Mouse (Mus musculus): ENCODE data around the gene Eif2d.

Gene Eif2d

GRCm38 (mm10) chr1:131153018-131153629 is at the start of gene Eif2d:
Eif2d (plus strand) TSS chr1:131153181.
- DNase-seq, result peak; percentile 85

- DNase-seq, result no peak
Observed at GRCm38 (mm10) chr1:131103776-131104424, 49.1 kb upstream of the Eif2d start.

- peak; percentile 75 for DNase-seq
Observed at GRCm38 (mm10) chr1:131107575-131108308, 45.2 kb upstream of the Eif2d start.

- DNase-seq, result no peak
Observed at GRCm38 (mm10) chr1:131110525-131111106, 42.4 kb upstream of the Eif2d start.

- peak; percentile 81 for DNase-seq
Observed at GRCm38 (mm10) chr1:131112576-131112975, 40.4 kb upstream of the Eif2d start.

GRCm38 (mm10) chr1:131115932-131116331 is 37.0 kb upstream of the Eif2d start:
- no peak for DNase-seq

GRCm38 (mm10) chr1:131116430-131117011 is 36.5 kb upstream of the Eif2d start:
- DNase-seq, result no peak

GRCm38 (mm10) chr1:131118530-131118929 is 34.5 kb upstream of the Eif2d start:
- no peak for DNase-seq

- no peak for DNase-seq
Observed at GRCm38 (mm10) chr1:131119026-131119425, 34.0 kb upstream of the Eif2d start.

- DNase-seq, result no peak
Observed at GRCm38 (mm10) chr1:131121987-131122386, 31.0 kb upstream of the Eif2d start.

- DNase-seq, result no peak
Observed at GRCm38 (mm10) chr1:131123522-131124265, 29.3 kb upstream of the Eif2d start.

- no peak for DNase-seq
Observed at GRCm38 (mm10) chr1:131125987-131126744, 26.8 kb upstream of the Eif2d start.

GRCm38 (mm10) chr1:131134231-131134630 is 18.8 kb upstream of the Eif2d start:
- DNase-seq, result no peak

GRCm38 (mm10) chr1:131134942-131135522 is 17.9 kb upstream of the Eif2d start:
- DNase-seq, result peak; percentile 43

GRCm38 (mm10) chr1:131135960-131136629 is 16.9 kb upstream of the Eif2d start:
- no peak for DNase-seq

GRCm38 (mm10) chr1:131137111-131137510 is 15.9 kb upstream of the Eif2d start:
- no peak for DNase-seq

- no peak for DNase-seq
Observed at GRCm38 (mm10) chr1:131137717-131138118, 15.3 kb upstream of the Eif2d start.

- DNase-seq, result peak; percentile 86
Observed at GRCm38 (mm10) chr1:131138191-131139016, 14.6 kb upstream of the Eif2d start, which contains the start of gene Dyrk3. Dyrk3 (minus strand) TSS chr1:131138340.

All from kidney, adult 11 months (tissue).